Mouse (Mus musculus) forebrain, embryonic 10.5 days (tissue): ENCODE results near the gene Lsp1. TPM values are rescaled to one million over a fixed set of nuclear protein-coding genes. Genes with fewer than 3 reads are reported as not detected.

ENCODE experiments used
- DNase-seq: peaks from one replicate; pipeline ENCODE4 v3.0.0-alpha.2; 2017; ENCODE audit warnings: low spot score; ENCODE audit errors: extremely low spot score
- H3K27ac ChIP-seq: fragments of 300-500 bp; sonication (generic); 2 replicates; pipeline ENCODE4 v1.5.1; 2016; ENCODE audit warnings: mild to moderate bottlenecking
- H3K27me3 ChIP-seq: fragments of 300-500 bp; sonication (generic); 2 replicates; pipeline ENCODE4 v1.6.1; 2016; ENCODE audit warnings: mild to moderate bottlenecking; ENCODE audit not compliant: poor library complexity, severe bottlenecking
- H3K36me3 ChIP-seq: fragments of 300-500 bp; sonication (generic); replicated peaks from 2 replicates; pipeline ENCODE4 v1.6.1; 2016; ENCODE audit warnings: mild to moderate bottlenecking, moderate library complexity
- H3K4me1 ChIP-seq: fragments of 300-500 bp; sonication (generic); 2 replicates; pipeline ENCODE4 v1.6.1; 2016
- H3K4me3 ChIP-seq: fragments of 300-500 bp; sonication (generic); 2 replicates; pipeline ENCODE4 v1.5.1; 2016; ENCODE audit warnings: mild to moderate bottlenecking, moderate library complexity
- H3K9me3 ChIP-seq: fragments of 300-500 bp; sonication (generic); 2 replicates; pipeline ENCODE4 v1.6.1; 2016; ENCODE audit warnings: mild to moderate bottlenecking, moderate library complexity
- WGBS: fragments of 180-500 bp; shearing (Covaris S2); methylation state at CpG from one replicate; pipeline ENCODE4 v1.1.7; 2016; 5-methylcytosine and 5-hydroxymethylcytosine counted together
- polyA plus RNA-seq: library from polyadenylated mRNA; unstranded; fragments of >200 nt; fragmentation: Nextera tagmentation; extraction: Ambion mirVana; gene quantifications from 2 replicates; pipeline ENCODE4 v1.2.1, GENCODE M21; 2016

The Lsp1 gene
- polyA plus RNA-seq, 1 experiment from 2014 or later, result 12.0 TPM

- no peak for DNase-seq
- no peaks in the 10 kb centered on the region for H3K36me3 ChIP-seq
- H3K27ac ChIP-seq, result peak overlapping the region; percentile 87
- H3K4me1 ChIP-seq, result peaks cover 39% of the 10 kb centered on the region
- no peak overlapping the region for H3K4me3 ChIP-seq
- no peaks in the 10 kb centered on the region for H3K27me3 ChIP-seq
- no peaks in the 10 kb centered on the region for H3K9me3 ChIP-seq
- WGBS, result 24% methylated on average over 4 of the region's 4 CpGs
These were observed 10.3 kb downstream of the Lsp1 start for GRCm38 (mm10) chr7:142470808-142471413.

GRCm38 (mm10) chr7:142471414-142471861 is 10.8 kb downstream of the Lsp1 start:
- no peaks in the 10 kb centered on the region for H3K36me3 ChIP-seq
- DNase-seq, result no peak
- 25% methylated on average over 6 of the region's 6 CpGs for WGBS
- peak overlapping the region; percentile 87 for H3K27ac ChIP-seq
- no peaks in the 10 kb centered on the region for H3K27me3 ChIP-seq
- H3K4me3 ChIP-seq, result no peak overlapping the region
- no peaks in the 10 kb centered on the region for H3K9me3 ChIP-seq
- peaks cover 39% of the 10 kb centered on the region for H3K4me1 ChIP-seq

DNA sequence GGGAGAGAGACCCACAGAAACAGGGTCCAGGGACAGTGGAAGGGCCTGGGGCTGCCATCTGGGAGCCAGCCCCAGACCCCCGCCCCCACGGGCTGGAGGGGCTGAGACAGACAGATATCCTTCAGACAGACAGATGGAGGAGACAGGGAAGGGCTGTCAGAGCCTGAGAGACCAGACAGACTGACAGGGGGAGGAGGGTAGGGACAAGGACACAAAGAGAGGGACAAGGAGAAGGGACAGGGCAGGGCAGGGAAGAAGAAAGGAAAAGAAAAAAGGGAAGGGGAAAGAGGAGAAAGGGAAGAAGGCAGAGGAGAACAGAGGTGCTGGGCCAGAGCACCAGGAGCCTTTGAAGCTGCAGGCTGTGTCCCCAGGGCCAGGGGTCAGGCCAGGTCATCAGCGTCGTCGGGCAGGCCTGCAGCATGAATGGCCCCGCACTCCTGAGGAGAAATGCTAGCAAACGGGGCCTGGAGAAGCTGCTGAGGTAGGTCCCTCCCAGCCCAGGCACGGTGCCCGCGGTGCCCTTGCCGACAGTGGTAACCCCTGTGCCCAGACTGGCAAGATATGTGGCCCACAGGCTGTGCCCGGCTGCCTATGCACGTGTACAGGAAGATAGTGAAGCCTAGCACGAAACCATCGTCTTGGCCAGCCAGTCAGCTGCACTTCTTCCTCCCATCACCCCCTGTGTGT is 11.4 kb downstream of the Lsp1 start:
- no peaks in the 10 kb centered on the region for H3K9me3 ChIP-seq
- 42% methylated on average over 15 of the region's 15 CpGs for WGBS

DNA sequence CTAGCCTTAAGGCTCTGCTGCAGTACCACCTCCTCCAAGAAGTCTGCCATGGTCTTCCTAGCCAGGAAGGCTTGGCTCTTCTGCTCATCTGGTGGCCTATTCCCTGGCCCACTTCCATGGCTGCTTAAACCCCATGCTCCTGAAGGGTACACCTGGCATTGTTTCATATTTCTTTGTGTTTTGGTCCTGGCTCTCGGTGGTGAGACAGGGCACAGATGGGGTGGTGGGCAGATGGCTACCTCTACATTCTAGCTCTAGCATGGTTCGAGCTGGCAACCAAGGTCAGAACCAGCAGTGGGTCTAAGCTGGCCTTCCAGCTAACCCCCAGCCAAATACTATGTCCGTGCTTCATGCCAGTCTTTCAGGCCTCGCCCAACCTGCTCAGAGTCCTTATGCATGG is 12.3 kb downstream of the Lsp1 start:
- WGBS, result 92% methylated on average over 4 of the region's 4 CpGs
- peaks cover 39% of the 10 kb centered on the region for H3K4me1 ChIP-seq
- peak overlapping the region; percentile 87 for H3K27ac ChIP-seq
- H3K27me3 ChIP-seq, result no peaks in the 10 kb centered on the region
- H3K36me3 ChIP-seq, result no peaks in the 10 kb centered on the region
- DNase-seq, result no peak
- H3K4me3 ChIP-seq, result no peak overlapping the region
- no peaks in the 10 kb centered on the region for H3K9me3 ChIP-seq

More for the DNA sequence above, 11.4 kb downstream of the Lsp1 start:
- no peaks in the 10 kb centered on the region for H3K27me3 ChIP-seq
- no peak for DNase-seq
- peak overlapping the region; percentile 87 for H3K27ac ChIP-seq
- no peaks in the 10 kb centered on the region for H3K36me3 ChIP-seq
- peaks cover 39% of the 10 kb centered on the region for H3K4me1 ChIP-seq
- no peak overlapping the region for H3K4me3 ChIP-seq

DNA sequence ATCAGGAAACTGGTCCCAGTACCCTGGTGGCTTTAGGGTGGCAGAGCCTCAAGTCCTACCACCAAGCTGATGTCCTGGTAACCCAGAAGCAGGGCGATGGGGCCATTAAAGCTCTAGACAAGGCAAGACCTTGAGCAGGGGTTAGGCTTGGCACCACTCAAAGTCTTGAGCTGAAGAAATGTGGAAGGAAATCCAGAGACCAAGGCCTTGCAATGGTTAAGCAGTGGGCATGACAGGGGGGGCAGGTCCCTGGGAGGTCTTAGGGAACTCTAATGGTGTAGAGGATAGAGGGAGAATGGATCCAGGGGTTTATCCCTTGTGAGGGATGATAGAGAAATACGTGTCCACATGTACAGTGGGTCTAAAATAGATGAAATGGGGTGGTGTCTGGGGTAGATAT is 12.9 kb downstream of the Lsp1 start:
- no peak overlapping the region for H3K4me3 ChIP-seq
- H3K36me3 ChIP-seq, result no peaks in the 10 kb centered on the region
- DNase-seq, result no peak
- H3K4me1 ChIP-seq, result peaks cover 43% of the 10 kb centered on the region
- no peaks in the 10 kb centered on the region for H3K27me3 ChIP-seq
- H3K9me3 ChIP-seq, result no peaks in the 10 kb centered on the region
- no peak overlapping the region for H3K27ac ChIP-seq
- WGBS, result 87% methylated on average over 2 of the region's 2 CpGs

DNA sequence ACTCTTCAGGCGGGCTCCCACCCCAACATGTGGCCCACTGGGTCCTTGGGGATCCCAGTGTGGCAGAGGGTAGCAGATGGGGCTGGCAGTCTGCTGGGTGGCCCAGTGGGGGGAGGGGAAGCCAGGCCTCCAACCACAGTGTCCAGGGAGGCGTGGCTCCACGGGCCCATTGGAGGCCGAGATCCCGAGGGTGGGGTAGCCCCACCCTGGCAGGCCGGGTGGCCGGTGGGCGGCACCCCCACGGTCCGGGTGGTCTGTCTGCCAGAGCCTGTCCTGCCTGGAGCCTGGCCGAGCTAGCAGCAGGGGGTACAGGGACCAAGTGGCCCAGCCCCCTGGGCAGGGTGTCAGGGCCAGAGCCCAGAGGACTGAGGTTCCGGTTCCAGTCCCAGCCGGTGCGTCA is 14.2 kb downstream of the Lsp1 start:
- WGBS, result 91% methylated on average over 14 of the region's 14 CpGs
- Histone ChIP-seq H3K27me3 (no peaks in the 10 kb centered on the region), H3K4me1 (peaks cover 46% of the 10 kb centered on the region), H3K4me3 (no peak overlapping the region), H3K9me3 (no peaks in the 10 kb centered on the region), H3K27ac (peak overlapping the region; percentile 46; the same call in 1 of the 2 replicates), H3K36me3 (no peaks in the 10 kb centered on the region)
- DNase-seq, result no peak

- H3K9me3 ChIP-seq, result no peaks in the 10 kb centered on the region
- peaks cover 40% of the 10 kb centered on the region for H3K4me1 ChIP-seq
- H3K27ac ChIP-seq, result no peak overlapping the region
- H3K27me3 ChIP-seq, result no peaks in the 10 kb centered on the region
- no peak for DNase-seq
- WGBS, result 71% methylated on average over 7 of the region's 7 CpGs
- no peak overlapping the region for H3K4me3 ChIP-seq
- H3K36me3 ChIP-seq, result no peaks in the 10 kb centered on the region
These were observed 15.0 kb downstream of the Lsp1 start for GRCm38 (mm10) chr7:142475641-142476040.

DNA sequence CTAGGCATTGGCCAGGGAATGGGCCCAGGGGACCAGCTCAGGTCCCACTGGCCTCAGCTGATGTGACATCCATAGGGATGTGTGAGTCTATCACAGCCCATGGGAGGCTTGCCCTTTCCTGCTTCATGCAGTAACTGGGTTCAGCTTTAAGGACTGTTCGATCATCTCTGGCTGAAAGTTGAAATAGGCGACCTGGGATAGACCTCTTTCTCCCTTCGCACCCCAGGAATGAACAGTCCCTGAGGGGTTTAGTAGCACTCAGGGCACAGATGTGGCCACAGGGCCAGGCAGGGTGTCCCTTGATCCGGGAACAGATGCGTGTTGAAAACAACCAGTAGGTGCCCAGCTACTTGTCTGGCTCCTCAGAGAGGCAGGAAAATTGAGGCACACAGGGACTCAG is 15.7 kb downstream of the Lsp1 start:
- 83% methylated on average over 5 of the region's 5 CpGs for WGBS
- Histone ChIP-seq H3K36me3 (no peaks in the 10 kb centered on the region), H3K27ac (no peak overlapping the region), H3K9me3 (no peaks in the 10 kb centered on the region), H3K4me3 (no peak overlapping the region), H3K4me1 (peaks cover 40% of the 10 kb centered on the region), H3K27me3 (no peaks in the 10 kb centered on the region)
- no peak for DNase-seq

GRCm38 (mm10) chr7:142476795-142477452 is 16.3 kb downstream of the Lsp1 start:
- WGBS, result 86% methylated on average over 13 of the region's 13 CpGs
- no peaks in the 10 kb centered on the region for H3K36me3 ChIP-seq
- peaks cover 40% of the 10 kb centered on the region for H3K4me1 ChIP-seq
- H3K4me3 ChIP-seq, result no peak overlapping the region
- H3K27me3 ChIP-seq, result no peaks in the 10 kb centered on the region
- no peaks in the 10 kb centered on the region for H3K9me3 ChIP-seq
- H3K27ac ChIP-seq, result peak overlapping the region; percentile 58; the same call in 1 of the 2 replicates
- DNase-seq, result no peak

DNA sequence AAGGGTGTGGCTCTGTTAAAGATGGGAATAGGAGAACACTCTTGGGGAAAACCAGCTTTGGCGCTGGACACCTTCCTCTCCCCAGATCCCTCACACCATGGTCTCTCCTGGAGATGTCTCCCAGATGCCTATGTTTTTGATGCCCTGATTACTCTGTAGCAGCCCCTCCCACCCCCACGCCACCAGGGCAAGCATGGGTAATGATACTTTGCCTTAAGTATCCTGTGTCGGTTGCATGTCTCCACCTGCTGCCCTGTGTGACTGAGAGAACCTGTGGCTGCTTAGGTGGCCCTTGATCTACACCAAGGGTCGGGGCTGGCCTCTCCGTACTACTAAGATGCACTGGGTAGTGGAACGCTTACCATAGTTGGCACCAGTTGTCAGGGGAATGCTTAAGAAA is 17.4 kb downstream of the Lsp1 start:
- H3K27ac ChIP-seq, result no peak overlapping the region
- no peaks in the 10 kb centered on the region for H3K36me3 ChIP-seq
- H3K4me1 ChIP-seq, result peaks cover 40% of the 10 kb centered on the region
- H3K4me3 ChIP-seq, result no peak overlapping the region
- no peaks in the 10 kb centered on the region for H3K9me3 ChIP-seq
- peaks cover 10% of the 10 kb centered on the region; the same call in 1 of the 2 replicates for H3K27me3 ChIP-seq
- 91% methylated on average over 6 of the region's 6 CpGs for WGBS
- DNase-seq, result no peak

- WGBS, result 65% methylated on average over 2 of the region's 2 CpGs
- H3K4me3 ChIP-seq, result no peak overlapping the region
- H3K4me1 ChIP-seq, result peaks cover 41% of the 10 kb centered on the region
- no peak for DNase-seq
- H3K27ac ChIP-seq, result peak overlapping the region; percentile 22; the same call in 1 of the 2 replicates
- peaks cover 16% of the 10 kb centered on the region; the same call in 1 of the 2 replicates for H3K27me3 ChIP-seq
- H3K36me3 ChIP-seq, result no peaks in the 10 kb centered on the region
- H3K9me3 ChIP-seq, result no peaks in the 10 kb centered on the region
These were observed 18.0 kb downstream of the Lsp1 start for GRCm38 (mm10) chr7:142478574-142478973.

GRCm38 (mm10) chr7:142479307-142479706 is 18.7 kb downstream of the Lsp1 start:
- no peak for DNase-seq
- Histone ChIP-seq H3K4me1 (peaks cover 44% of the 10 kb centered on the region), H3K27me3 (peaks cover 16% of the 10 kb centered on the region; the same call in 1 of the 2 replicates), H3K9me3 (no peaks in the 10 kb centered on the region), H3K4me3 (no peak overlapping the region), H3K36me3 (no peaks in the 10 kb centered on the region), H3K27ac (0 out of 2 replicates have a peak overlapping the region, but pooled peaks have one; percentile 22)

GRCm38 (mm10) chr7:142479886-142480285 is 19.3 kb downstream of the Lsp1 start:
- peaks cover 16% of the 10 kb centered on the region; the same call in 1 of the 2 replicates for H3K27me3 ChIP-seq
- H3K4me3 ChIP-seq, result no peak overlapping the region
- no peaks in the 10 kb centered on the region for H3K9me3 ChIP-seq
- peaks cover 44% of the 10 kb centered on the region for H3K4me1 ChIP-seq
- DNase-seq, result no peak
- peak overlapping the region; percentile 93 for H3K27ac ChIP-seq
- 89% methylated on average over 3 of the region's 3 CpGs for WGBS
- H3K36me3 ChIP-seq, result no peaks in the 10 kb centered on the region
